Mouse (Mus musculus) ES-CJ7 (cell line): Measurements from ENCODE around the gene Bag6.
A peak's percentile ranks its signal among the peaks of the same experiment; 100 is the strongest.
"Not testable (repeated sequence)": the region's sequence is repeated elsewhere in the genome, so short reads cannot be mapped to it uniquely, and the experiment has no call there.

Experiments
- DNase-seq: peaks from one replicate; pipeline ENCODE4 v3.0.0; 2011; ENCODE audit warnings: low read depth, low spot score

The Bag6 gene

DNA sequence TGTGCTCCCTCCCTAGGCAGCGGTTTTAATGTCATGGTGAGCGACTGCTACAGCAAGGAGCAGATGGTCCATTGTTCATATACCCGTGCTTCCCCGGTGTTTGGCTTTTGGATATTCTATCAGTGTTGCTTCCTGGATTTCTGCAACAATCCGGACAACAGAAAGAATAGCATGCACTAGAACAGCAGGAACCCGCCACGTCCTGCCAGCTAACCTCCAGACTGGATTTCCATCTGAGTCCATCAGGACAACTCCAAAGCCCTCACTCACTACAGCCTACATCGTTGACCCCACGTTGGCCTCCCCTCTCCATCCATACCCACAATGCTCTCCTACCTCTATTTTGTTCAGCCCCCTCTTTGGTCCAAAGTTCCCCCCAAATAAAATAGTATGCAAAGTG is 23.2 kb upstream of the Bag6 start:
- no peak for DNase-seq

DNA sequence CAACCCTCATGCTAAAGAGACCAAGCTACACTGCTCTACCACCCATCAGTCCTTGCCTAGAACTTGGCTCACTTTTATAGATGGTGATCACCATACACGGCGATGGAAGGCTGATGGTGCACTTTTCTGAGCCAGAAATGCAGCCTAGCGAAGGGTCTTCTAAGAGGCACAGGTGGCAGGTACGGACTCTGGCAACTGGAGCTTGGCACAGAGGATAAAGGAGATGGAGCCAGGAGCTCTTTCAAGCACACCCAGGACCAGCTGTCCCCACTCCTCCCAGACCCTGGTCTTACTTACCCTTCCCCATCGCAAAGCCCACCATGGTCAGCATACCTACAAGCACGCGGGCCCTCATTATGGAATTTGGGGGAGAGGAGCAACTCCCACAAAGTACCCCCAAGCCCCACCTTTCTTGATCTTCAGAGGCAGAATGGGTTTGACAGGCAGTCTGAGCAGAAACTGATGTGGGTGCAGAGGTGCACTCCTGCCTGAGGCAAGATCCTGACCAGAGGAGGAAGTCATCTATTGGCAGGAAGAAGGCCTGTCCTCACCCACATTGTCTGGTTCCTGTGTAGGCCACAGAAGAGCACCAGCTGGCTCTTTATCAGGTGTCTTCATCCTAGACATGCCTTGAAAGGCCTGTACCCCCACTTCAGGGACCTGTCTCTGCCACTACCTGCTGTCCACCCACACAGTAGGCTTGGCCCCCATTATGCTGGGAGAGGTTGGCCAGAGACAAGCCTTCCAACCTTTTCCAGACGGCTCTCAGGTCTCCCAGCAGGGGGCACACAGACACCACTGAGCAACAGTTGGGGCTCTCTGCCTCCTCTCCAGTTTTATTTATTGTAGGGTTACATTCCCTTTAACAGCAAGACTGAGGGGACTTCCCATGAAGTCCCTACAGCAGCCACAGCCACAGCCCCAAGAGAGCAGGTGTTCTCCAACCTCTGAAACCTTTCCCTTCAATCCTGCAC is 19.6 kb upstream of the Bag6 start, which contains the start of gene Ly6g5b:
Gene Ly6g5b, minus strand, starts transcription at position 383 of the 974 bp plus-strand sequence.
- DNase-seq, result peak; percentile 34

DNA sequence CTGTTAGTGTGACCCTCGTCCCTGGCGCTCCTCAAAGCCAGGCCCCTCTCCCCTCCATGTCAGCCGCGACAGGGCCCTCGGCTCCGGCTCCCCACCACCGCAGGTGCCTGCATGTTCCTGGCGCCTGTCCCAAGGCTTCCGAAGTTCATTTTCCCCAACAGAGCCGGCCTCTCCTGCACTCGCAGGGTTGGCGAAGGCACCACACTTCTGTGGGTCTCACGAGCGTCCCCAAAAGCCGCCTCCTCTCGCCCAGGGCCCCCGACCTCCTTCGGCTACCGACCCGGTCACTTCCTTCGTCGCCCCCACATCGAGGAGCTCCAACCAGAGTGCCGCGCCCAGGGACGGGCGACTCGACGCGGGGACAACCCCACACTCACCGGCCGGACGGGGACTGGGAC is 14.2 kb upstream of the Bag6 start:
- DNase-seq, result no peak

DNA sequence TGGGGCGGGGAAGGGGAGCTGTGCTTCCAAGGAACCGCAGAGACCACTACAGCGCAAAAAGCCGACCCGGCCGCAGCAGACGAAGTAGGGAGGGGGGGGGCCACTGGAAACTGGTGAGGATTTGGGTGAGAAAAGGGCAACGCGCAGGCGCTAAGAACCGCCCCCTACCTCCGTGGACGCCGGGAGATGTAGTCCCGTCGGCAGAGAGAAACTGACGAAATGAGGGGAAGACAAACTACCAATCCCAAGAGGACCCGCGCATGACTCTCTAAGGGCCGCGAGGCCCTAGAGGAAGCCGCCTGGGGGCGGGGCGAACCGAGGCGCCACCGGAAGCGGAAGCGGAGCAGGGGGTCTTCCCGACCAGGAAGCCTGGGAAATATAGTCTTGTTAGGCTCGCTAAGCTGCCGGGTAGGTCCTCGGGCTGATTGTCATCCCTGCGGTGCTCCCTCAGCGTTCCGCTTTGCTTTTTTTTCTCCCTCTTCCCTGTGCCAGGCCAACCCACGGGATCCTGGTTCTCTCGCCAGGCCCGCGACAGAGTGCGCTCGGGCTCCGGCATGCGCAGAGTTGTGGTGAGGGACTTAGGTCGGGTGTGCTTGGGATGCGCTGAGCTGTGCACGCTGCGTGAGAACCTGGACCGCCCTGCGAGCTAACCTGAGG is 13.7 kb upstream of the Bag6 start, which contains the start of gene Gpank1:
Gene Gpank1, plus strand, starts transcription at position 313 of the 657 bp plus-strand sequence.
- DNase-seq, result peak; percentile 99

DNA sequence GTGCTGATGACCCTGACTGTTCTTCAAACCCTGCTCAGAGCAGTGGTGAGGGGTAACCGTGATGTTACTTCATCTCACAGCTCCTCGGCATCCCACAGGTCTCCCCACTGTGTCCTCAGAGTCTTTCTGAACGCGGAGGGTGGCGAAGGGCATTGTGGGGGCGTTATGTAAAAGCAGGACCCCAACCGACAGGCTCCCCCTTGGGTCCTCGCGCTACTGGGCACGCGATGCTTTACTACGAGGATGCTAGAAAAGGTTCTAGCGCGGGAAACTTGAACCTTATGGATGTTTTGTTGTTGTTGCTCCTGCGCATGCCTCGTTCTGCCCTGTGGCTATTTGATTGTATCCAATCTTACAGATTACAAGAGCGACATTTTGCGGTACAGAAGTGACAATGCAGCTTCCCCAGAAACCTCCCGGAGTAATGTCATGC is 13.1 kb upstream of the Bag6 start, which contains the start of gene Csnk2b:
Gene Csnk2b, minus strand, starts transcription at position 183 of the 433 bp plus-strand sequence.
- peak; percentile 78 for DNase-seq

DNA sequence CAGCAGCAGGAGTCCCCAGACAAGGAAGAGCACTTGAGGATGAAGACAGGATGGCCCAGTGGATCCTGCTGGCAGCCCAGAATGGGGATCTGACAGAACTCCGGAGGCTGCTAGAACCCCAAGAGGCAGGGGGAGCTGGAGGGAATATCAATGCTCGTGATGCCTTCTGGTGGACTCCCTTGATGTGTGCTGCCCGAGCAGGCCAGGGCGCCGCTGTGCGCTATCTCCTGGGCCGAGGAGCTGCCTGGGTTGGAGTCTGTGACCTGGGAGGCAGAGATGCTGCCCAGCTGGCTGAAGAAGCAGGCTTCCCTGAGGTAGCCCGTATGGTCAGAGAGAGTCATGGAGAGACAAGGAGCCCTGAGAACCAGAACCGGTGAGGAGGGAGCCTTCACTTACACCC is 11.7 kb upstream of the Bag6 start:
- not testable (repeated sequence) for DNase-seq

DNA sequence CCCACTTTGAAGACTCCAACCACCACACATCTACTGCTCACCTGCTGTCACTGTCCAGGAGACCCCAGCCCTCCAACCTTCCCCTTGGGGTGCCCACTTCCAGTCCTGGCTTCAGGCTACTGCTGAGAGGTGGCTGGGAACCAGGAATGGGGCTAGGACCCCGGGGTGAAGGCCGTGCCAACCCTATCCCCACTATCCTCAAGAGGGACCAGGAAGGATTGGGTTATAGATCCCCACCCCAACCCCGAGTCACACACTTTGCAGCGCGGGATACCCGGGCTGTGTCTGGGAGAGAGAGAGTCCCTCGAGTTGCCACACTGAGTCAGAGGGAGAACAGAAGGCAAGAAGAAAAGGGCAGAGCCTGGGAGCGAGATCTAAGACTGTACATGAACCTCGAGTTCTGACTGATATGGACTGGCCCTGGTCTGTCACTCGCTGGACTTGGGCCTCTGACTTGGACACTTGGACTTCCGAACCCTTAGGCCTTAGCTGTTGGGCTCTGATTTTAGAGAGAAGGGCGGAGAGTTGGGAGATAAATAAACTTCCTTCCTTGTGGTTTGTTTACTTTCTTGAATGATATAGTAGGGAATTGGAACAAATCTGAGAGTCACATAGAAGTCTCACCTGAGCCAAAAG is 10.6 kb upstream of the Bag6 start:
- DNase-seq, result not testable (repeated sequence)

DNA sequence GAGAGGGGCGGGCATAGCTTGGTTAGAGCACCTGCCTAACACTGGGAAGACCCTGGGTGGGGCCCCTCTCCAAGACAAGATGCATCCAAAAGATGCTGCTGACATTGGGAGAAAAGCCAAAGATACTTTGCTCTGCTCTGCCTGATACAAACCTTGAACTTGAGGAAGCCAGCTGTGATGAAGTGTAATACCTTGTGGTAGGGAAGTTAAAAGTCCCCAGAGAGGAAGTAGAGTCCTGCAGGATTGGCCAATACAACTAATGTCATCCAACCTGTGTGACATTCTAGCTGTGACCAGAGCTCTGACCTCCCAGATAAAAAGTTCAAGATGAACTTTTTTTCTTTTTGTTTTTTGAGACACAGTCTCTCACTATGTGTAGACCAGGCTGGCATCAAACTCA is 9.9 kb upstream of the Bag6 start:
- DNase-seq, result no peak

DNA sequence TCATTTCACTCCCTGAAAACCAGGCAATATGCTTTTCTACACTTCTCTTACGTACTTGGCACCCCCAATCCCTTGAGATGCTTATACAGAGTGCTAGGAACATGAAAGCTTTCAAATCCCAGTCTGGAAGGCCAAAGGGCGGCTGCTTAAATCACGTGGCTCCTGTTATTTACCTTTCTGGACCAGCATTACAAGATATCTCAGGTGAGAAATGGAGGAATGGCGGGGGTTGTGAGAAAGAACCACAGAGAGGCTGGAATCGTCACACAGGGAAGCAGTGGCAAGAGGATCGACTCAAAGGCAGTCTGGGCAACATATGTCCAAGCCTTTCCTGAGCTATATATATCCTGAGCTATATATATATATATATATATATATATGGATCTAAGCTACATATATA is 9.4 kb upstream of the Bag6 start:
- DNase-seq, result no peak

DNA sequence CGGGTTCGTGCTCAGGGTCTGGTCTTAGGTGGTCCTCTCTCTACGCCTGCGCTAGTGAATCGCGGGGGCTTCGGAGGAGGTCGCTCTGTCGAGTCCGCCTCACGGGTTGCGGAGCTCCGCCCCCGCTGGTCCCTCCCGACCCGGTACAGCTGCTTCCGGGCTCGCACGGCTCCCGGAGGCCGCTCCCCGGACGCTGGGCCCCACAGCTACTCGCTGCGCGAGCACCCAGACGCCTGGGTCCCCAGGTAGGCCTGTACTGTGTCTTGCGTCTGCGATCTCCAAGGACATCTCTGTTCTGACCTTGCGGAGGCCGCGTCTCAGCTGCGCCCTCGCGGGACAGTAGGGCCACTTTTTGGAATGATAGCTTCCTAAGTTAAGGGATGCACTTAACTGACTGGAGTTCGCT is 8.8 kb upstream of the Bag6 start, which contains the start of gene D17H6S53E:
Gene D17H6S53E, plus strand, starts transcription at position 168 of the 406 bp plus-strand sequence.
- DNase-seq, result peak; percentile 41

DNA sequence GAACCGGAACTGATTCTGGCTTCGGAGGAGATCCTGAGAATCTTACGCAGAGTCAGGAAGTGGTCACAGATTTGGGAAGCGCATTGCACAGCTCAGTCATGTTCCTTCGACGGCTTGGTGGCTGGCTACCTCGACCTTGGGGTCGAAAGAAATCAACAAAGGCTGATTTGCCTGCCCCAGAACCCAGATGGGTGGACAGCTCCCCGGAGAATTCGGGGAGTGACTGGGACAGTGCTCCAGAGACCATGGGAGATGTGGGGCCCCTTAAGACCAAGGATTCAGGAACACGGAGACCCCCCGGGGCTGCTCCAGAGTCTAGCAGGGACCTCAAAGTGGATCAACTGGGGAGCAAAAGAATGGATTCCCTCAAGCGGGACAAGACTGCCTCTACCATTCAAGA is 8.0 kb upstream of the Bag6 start:
- DNase-seq, result no peak

DNA sequence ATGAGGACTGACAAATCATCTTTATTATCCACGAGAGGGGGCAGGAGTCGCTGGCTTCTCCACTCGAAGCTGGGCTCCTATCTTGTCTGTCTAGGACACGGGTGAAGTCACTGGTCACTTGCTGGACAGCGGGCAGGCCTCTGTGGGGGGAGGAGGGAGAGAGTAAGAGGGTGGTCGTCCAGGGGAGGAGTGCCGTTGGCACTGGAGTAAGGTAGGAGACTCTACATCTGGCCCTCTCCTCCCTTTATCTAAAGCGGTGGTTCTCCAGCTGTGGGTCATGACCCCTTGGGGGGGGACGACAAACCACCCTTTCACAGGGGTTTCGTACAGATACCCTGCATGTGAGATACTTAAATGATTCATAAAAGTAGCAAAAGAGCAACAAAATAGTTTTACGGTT is 6.0 kb upstream of the Bag6 start:
- DNase-seq, result no peak

DNA sequence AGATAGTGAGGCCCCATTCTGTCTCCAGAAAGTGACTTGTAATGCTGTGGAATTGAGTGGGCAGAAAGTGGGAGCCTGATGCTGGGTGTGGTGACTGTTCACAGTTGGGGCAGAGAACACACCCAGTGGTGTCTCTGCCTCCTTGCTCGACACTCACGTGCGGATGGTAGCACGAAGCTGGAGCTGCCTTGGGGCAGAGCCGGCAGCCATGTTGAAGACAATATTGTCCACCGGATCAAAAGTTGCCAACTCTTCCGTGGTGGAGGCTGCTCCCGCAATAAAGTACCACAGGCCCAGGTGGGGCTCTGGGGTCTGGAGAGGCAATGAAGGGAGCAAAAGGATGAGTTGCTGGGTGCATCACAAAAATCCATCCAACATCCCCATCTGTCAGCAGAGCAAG is 3.9 kb upstream of the Bag6 start:
- DNase-seq, result no peak

DNA sequence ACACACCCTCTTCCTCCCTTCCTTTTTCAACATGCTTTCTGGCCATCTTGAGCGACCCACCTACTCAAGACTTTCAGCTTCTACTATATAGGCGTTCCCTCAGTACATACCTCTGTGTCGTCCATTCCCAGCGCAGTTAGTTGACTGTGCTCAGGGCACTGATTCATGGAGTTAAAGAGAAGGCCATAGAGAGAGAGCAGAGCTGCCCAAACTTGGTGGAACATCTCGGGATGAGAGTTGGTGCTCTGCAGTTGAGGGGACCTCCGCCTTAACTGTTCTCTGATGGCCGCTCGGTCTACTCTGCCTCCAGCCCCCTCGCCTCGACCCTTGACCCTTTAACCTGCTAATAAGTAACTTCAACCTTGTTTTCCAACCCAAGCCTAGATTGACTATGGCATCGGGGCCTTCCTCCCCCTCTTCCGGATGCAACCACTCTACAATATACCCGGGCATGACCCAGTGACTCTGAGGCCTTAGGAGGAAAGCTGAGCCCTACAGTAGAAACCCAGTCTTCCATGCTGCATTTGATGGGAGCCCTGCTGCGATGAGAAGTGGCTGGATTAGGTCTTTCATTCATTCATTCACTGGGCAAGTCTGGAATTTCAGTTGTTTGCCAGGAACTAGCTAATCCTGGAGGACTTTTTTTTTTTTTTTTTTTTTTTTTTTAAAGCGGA is 3.3 kb upstream of the Bag6 start, which contains the start of gene Apom:
Gene Apom, minus strand, starts transcription at position 551 of the 674 bp plus-strand sequence.
- DNase-seq, result no peak

DNA sequence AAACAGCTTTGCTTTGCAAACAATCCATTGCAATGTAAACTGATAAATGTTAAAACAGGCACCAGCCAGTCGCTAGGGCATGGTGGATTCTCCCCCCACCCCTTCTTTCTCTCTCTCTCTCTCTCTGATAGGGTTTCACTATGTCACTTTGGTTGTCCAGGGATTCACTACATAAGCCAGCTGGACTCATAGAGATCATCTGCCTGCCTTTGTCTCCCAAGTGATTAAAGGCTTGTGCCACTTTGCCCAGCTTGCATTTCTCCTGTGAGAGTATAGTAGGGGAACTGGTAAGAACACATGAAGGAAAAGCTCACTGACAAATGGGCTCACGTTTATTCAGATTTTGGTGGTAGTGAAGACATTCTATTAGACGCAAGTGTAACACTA is 2.8 kb upstream of the Bag6 start:
- DNase-seq, result no peak

DNA sequence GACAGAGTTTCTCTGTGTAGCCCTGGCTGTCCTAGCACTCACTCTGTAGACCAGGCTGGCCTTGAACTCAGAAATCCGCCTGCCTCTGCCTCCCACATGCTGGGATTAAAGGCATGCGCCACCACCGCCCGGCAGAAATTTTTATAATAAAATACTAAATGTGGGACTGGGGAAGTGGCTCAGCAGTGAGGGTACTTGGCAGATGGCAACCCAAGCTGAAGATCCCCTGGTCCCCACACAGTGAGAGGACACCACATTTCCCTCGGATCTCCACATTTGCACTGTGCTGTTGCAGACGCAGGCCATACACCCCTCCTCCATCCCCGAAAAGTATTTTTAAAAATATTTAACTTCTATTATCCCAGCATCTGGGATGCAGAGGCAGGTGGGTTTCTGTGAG is 1.5 kb upstream of the Bag6 start:
- no peak for DNase-seq

DNA sequence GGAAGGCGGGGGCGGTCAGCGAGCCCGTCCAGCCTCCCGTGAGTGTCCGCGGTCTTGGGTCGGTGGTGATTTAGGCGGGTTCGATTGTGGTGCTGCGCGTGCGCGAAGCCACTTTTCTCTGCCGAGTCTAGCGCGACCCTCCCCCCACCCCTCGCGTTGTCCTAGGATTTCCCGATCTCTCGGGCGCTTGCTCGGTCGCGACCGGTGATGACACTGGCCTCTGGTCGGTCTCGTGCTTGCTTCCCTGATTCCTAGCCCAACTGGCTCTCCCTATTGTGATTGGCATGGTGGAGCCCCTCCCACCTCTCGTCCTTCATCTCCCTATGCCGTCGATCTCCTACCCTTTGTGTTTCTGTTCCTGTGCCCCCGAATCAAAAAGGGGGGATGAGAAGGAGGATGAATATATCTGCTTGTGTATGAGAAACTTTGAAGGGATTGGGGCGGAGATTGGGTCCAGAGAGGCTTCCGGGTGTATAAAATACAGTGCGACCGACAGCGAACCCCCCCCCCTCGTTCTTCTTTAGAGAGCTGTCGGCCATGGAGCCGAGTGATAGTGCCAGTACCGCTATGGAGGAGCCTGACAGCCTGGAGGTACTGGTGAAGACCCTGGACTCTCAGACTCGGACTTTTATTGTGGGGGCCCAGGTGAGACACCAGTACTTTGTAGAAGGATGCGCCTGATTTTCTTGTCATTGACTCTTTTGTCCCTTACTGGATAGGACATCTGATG is 778 bp downstream of the Bag6 start:
- DNase-seq, result peak; percentile 85

DNA sequence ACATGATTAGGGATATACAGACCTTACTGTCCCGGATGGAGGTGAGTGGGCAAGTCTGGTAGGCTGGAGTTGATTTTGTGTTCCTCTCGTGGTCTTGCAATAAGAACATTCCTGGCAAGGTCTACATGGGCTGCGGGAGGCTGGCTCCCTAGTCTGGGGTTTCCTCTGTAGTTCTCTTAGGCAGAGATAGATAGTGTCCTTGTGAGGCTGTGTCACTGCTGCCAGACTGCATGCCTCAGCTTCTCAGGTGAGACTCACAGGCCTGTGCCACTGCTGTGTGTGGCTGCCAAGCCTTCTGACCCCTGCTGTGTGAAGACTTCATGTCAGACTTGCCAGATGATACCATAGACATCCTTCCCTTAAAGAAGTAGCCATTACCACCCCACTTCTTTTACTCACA is 4.3 kb downstream of the Bag6 start:
- no peak for DNase-seq

DNA sequence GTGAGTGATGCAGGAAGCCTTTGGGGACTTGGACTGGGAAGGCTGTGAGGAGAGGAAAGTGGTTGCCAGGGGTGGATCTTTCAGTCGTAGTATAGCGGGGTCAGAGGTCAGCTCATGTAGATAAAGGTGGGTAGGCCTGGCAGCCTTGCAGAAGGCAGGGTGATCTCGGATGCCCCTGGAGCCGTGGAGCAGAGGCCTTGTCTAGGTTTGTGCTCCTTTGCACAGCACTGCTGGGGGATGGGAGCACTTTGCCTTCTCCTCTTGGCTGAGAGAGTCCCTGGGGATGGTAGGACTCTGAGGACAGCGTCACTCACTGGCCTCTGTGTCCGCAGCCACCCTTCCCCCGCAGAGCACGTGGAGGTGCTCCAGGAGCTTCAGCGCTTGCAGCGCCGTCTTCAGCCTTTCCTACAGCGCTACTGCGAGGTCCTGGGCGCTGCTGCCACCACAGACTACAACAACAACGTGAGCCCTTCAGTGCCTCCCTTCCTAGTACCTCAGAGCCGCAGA is 5.6 kb downstream of the Bag6 start:
- DNase-seq, result no peak

DNA sequence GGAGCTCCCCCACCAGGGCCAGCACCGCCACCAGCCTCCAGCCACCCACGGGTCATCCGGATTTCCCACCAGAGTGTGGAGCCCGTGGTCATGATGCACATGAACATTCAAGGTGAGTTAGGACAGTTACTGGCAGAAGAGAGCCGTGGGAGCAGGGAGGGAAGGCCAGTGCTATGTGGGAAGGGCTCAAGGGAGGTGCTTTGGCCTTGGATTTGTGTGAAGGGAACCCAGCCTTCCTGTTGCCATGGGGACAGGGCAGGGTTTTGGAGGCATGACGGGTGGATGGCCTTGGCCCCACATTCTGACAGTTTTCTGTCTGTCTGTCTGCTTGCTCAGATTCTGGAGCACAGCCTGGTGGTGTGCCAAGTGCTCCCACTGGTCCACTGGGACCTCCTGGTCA is 7.0 kb downstream of the Bag6 start:
- DNase-seq, result no peak
